ENCODE assay signal across 15 mouse cellular contexts in the genomic region with DNA sequence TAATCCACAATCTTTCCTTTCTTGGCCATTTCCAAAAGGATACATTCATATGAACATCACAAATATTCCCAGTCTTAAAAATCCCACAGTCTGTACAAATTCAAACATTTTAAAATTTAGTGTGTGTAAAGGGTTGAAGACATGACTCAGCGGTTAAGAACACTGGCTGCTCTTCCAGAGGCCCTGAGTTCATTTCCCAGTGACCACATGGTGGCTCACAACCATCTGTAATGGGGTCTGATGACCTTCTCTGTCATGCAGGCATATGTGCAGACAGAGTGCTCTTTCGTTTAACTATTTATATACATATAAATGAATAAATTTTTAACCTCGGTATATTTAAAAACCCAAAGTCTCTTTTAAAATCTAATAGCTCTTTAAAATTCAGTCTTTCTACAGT.
DNase-seq lines count a peak whose midpoint lies in the region; ATAC-seq and TF ChIP-seq lines count a peak whose summit lies in the region.
"Had no signal": no experiment of that assay in that cellular context is flagged by ENCODE, and none has a peak within 500 bp of the region (broad histone marks: within the 10 kb centered on the region; RNA-seq: fewer than 3 reads in every experiment).

No protein-coding gene starts in this region.

- peaks cover 3% of the 10 kb centered on the region for H3K9me3 ChIP-seq in intestine, postnatal 0 days (ENCODE audit: control insufficient read depth)
- no peaks in the 10 kb centered on the region for H3K9me3 ChIP-seq in intestine, embryonic 15.5 days
- H3K9me3 ChIP-seq: heart, embryonic 10.5 days; hindbrain, embryonic 12.5 days; midbrain, embryonic 12.5 days had no signal

- no peak overlapping the region for H3K27ac ChIP-seq in intestine, postnatal 0 days (ENCODE audit: low read depth, low read length)
- no peak overlapping the region for H3K27ac ChIP-seq in intestine, embryonic 15.5 days
- H3K27ac ChIP-seq: heart, embryonic 10.5 days; hindbrain, embryonic 12.5 days; midbrain, embryonic 12.5 days had no signal

- no peak overlapping the region for H3K9ac ChIP-seq in intestine, postnatal 0 days (ENCODE audit: low read depth, low read length)
- no peak overlapping the region for H3K9ac ChIP-seq in intestine, embryonic 15.5 days
- H3K9ac ChIP-seq: hindbrain, embryonic 12.5 days; lung, embryonic 14.5 days; midbrain, embryonic 12.5 days had no signal

- H3K4me3 ChIP-seq in intestine, postnatal 0 days (ENCODE audit: low read depth, low read length): no peak overlapping the region
- H3K4me3 ChIP-seq in intestine, embryonic 15.5 days (replicated peaks): no peak overlapping the region
- H3K4me3 ChIP-seq: heart, embryonic 10.5 days; hindbrain, embryonic 12.5 days; midbrain, embryonic 12.5 days had no signal

- 53% methylated on average over 3 of the region's 3 CpGs for WGBS in intestine, postnatal 0 days
- WGBS in intestine, embryonic 15.5 days: 52% methylated on average over 3 of the region's 3 CpGs

- no peaks in the 10 kb centered on the region for H3K36me3 ChIP-seq in intestine, postnatal 0 days (ENCODE audit: control insufficient read depth, insufficient read depth)
- no peaks in the 10 kb centered on the region for H3K36me3 ChIP-seq in intestine, embryonic 15.5 days
- H3K36me3 ChIP-seq: heart, embryonic 10.5 days; hindbrain, embryonic 12.5 days; midbrain, embryonic 12.5 days had no signal

- H3K27me3 ChIP-seq in intestine, postnatal 0 days (replicated peaks; ENCODE audit: control insufficient read depth, insufficient read depth, low read length): no peaks in the 10 kb centered on the region
- no peaks in the 10 kb centered on the region for H3K27me3 ChIP-seq in intestine, embryonic 15.5 days (replicated peaks)
- H3K27me3 ChIP-seq: hindbrain, embryonic 12.5 days; midbrain, embryonic 12.5 days had no signal

- no peaks in the 10 kb centered on the region for H3K4me1 ChIP-seq in intestine, postnatal 0 days (replicated peaks; ENCODE audit: control insufficient read depth, insufficient read depth, low read length)
- H3K4me1 ChIP-seq in intestine, embryonic 15.5 days (replicated peaks): 0 out of 2 replicates have a peak, but pooled peaks cover 3% of the 10 kb centered on the region
- H3K4me1 ChIP-seq: hindbrain, embryonic 12.5 days; midbrain, embryonic 12.5 days had no signal

- no peak overlapping the region for H3K4me2 ChIP-seq in intestine, postnatal 0 days (replicated peaks; ENCODE audit: low read depth)
- H3K4me2 ChIP-seq in intestine, embryonic 15.5 days (replicated peaks): no peak overlapping the region
- H3K4me2 ChIP-seq: hindbrain, embryonic 12.5 days; lung, embryonic 14.5 days; midbrain, embryonic 12.5 days had no signal

- 0 out of 2 replicates have a peak, but pooled peaks have one; percentile 18 for TF ChIP-seq CTCF in intestine, postnatal 0 days (IDR thresholded peaks at IDR 0.05; ENCODE audit: low read depth)

- ATAC-seq in intestine, postnatal 0 days: no peak
- no peak for ATAC-seq in intestine, embryonic 15.5 days
- no peak for ATAC-seq in frontal cortex, adult (ENCODE audit: low TSS enrichment)
- ATAC-seq in erythroid progenitor cell, adult 5-6 weeks (replicated peaks; ENCODE audit: low FRiP score, poor library complexity, severe bottlenecking): no peak
- ATAC-seq: inflammation-experienced regulatory T-cells, adult 6 months had no signal

- DNase-seq in 3T3-L1 (ENCODE audit: low read depth, low spot score): peak; percentile 72
- peak; percentile 58 for DNase-seq in NIH3T3 (ENCODE audit: low read depth)
- peak; percentile 13 for DNase-seq in embryo, embryonic 10.5 days (ENCODE audit: low spot score)
- DNase-seq: cerebellum, adult 11-12 months; liver; lung, embryonic 14.5 days; thymus, postnatal 4 days had no signal

Comparison
In these comparisons a context has a peak if more than half of its experiments do, and no peak if none do; other contexts are left out.
1. DNase-seq: peak in every context shown above with its lines; median percentile 72 in 3T3-L1; 58 in NIH3T3; 13 in embryo, embryonic 10.5 days.